Mouse (Mus musculus) frontal cortex, postnatal 14 days (tissue): ENCODE data around the gene Gm10670.
"Not testable (repeated sequence)": the region's sequence is repeated elsewhere in the genome, so short reads cannot be mapped to it uniquely, and the experiment has no call there.

ENCODE experiments used
- DNase-seq, 2 experiments: peaks; one replicate each; pipeline ENCODE4 v3.0.0; 2022; ENCODE audit warnings: low spot score in 2 of 2

The Gm10670 gene

GRCm38 (mm10) chr7:20474825-20475224, at the start of gene Gm10670:
TSS of gene Gm10670 (minus strand) at chr7:20474925.
- not testable (repeated sequence) for DNase-seq

GRCm38 (mm10) chr7:20510434-20510833, 35.7 kb upstream of the Gm10670 start, which contains the start of gene Vmn1r103:
TSS of gene Vmn1r103 (minus strand) at chr7:20510534.
- DNase-seq = not testable (repeated sequence)

GRCm38 (mm10) chr7:20442493-20442892, 32.2 kb downstream of the Gm10670 start, which contains the start of gene Vmn1r101:
TSS of gene Vmn1r101 (minus strand) at chr7:20442593.
- not testable (repeated sequence) for DNase-seq
